Mouse (Mus musculus) gastrocnemius, adult 2 months (tissue): ENCODE data around the gene Itpripl2. TPM values are rescaled to one million over a fixed set of nuclear protein-coding genes. Genes with fewer than 3 reads are reported as not detected.

Source experiments
- DNase-seq: peaks from one replicate; pipeline ENCODE4 v3.0.0; 2022
- H3K27ac ChIP-seq: fragments of 200-600 bp; 2 replicates; pipeline ENCODE4 v1.8.1; 2022; ENCODE audit warnings: mild to moderate bottlenecking
- H3K4me3 ChIP-seq: fragments of 200-600 bp; 2 replicates; pipeline ENCODE4 v1.8.1; 2022; ENCODE audit warnings: mild to moderate bottlenecking, moderate library complexity
- CTCF ChIP-seq: fragments of 200-600 bp; IDR thresholded peaks from 2 replicates; pipeline ENCODE4 v1.8.1; 2022; ENCODE audit warnings: antibody characterized with exemption, mild to moderate bottlenecking, moderate library complexity
- intact Hi-C: fragments of 180-260 bp; cut with DNase I; formaldehyde crosslinking; loops from one replicate; pipeline ENCODE4 v1.15.1; 2025
- long read RNA-seq, 2 experiments: library from polyadenylated mRNA; stranded (forward); transcript quantifications; one replicate each; pipeline ENCODE4 v2.0.0; 2021
- total RNA-seq, 2 experiments: library from RNA; stranded (reverse); gene quantifications; 2 replicates each; pipeline ENCODE4 v1.2.3; 2021

The Itpripl2 gene
- 1 to 10 TPM; 6.3 to 9.9 TPM for total RNA-seq
- long read RNA-seq, experiment 1, full-length matches to known transcripts = 2 of 2 reads
- long read RNA-seq, experiment 1, partial matches to known transcripts = 0 of 2 reads
- long read RNA-seq, experiment 1, other reads (novel, unspliced or antisense) = 0 of 2 reads
- long read RNA-seq, experiment 2 = 0 reads

DNA sequence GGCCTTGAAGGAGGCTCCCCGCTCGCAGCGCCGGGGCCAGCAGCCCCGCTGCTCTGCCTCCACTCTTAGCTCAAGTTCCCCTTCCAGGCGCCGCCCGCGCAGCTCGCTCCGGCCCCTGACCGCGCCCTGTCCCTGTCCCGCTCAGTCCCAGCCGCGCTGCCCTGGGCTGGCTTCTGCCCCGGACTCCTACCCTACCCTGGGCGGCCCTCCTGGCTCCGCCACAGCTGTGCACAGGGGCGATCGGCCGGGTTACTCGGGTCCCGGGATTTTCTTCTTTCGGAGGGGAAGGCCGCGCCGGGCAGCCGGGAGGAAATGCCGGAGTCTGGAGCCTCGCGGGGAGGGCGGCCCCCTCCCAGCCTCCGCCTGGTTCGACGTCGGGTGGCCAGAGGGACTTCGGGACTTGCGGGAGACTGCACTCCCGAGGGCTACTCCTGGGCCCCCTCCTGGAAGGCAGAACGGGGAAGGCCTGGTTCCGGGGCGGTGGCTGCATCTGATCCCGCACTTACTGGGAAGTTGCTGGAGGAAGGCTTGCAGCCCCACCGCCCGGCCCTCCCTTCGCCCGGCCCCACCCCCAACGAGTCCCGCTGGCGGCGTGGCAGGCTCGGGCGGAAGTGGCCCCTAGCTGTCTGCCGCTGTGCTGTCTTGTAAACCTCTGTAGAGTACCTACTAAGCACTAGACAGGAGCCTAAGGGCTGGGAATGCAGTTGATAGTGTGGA is at the start of gene Itpripl2:
Gene Itpripl2 (minus strand): TSS at position 545 of the 717 bp plus-strand sequence.
- TF ChIP-seq CTCF = peak; percentile 10; the same call in 1 of the 2 replicates
- intact Hi-C loops = no loop called here
- H3K4me3 ChIP-seq = peak within 1 kb of the TSS; percentile 94
- H3K27ac ChIP-seq = peak within 1 kb of the TSS; percentile 96
- peak; percentile 91 for DNase-seq

DNA sequence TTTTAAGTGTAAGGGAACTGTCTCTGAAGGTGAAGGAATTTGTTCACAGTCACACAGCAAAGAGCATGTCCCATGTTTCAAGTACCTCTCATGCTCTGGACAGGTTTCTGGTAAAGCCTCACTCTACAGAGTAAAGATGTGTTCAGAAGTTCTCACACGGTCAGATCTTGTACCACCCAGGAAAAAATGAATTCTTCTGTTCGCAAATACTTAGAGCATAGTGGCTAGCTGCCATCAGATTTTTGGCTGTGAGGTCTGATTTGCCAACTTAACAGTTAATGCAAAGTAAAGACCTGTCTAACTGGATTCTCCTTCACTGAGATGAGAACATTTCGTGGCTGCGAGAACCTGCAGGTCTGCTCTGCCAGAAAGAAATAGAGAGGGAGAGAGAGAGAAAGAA is 43.3 kb upstream of the Itpripl2 start:
- intact Hi-C loops = loop anchor here (5.0 kb wide), 1 partner anchor 172 kb away; the partner anchor contains the start of gene Gde1
- Histone ChIP-seq H3K4me3 (no peak overlapping the region), H3K27ac (no peak overlapping the region)
- no peak for TF ChIP-seq CTCF
- DNase-seq = no peak

DNA sequence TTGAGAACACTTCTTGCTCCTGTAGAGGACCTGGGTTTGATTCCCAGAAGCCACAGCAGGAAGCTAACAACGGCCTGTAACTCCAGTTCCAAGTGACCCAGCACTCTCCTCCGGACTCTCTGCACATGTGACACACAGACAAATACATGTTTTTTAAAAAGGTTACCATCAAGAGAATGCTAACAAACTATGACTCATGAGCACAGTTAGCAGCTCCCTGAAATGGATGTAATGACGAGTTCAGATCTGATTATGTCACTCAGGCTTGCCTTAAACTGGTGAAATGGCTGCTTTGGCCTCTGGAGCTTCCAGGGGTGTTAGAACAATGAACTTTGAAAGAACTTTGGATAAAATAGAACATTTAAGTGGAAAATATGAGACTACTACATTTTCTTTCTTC is 42.6 kb upstream of the Itpripl2 start:
- no peak for DNase-seq
- TF ChIP-seq CTCF = no peak
- intact Hi-C loops = no loop called here
- Histone ChIP-seq H3K27ac (peak overlapping the region; percentile 100), H3K4me3 (no peak overlapping the region)

DNA sequence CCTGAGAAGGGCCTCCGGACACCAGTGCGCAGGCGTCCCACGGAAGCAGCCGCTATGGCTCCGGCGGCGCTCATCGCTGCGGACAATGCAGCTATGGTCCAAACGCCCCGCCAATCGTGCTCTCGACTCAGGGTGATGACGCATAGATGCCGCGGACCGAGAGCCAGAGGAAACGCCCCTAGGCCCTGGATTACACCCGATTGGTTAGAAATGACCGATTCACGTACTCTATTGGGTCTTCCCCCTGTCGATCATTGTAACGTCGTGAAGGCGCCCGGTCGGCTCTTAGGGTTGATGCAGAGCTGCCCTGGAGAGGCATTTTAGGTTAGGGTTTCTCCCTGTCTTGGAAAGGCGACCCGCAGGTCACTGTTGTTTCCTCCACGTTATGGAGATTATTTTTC is 41.4 kb upstream of the Itpripl2 start, which contains the start of gene Coq7:
Gene Coq7 (minus strand): TSS at position 179 of the 401 bp plus-strand sequence.
- no peak for TF ChIP-seq CTCF
- H3K27ac ChIP-seq = peak within 1 kb of the TSS; percentile 100
- intact Hi-C loops = loop anchor here (2.0 kb wide), 1 partner anchor 52 kb away; the partner anchor contains the start of gene Tmc7
- H3K4me3 ChIP-seq = peak within 1 kb of the TSS; percentile 80
- peak; percentile 95 for DNase-seq

DNA sequence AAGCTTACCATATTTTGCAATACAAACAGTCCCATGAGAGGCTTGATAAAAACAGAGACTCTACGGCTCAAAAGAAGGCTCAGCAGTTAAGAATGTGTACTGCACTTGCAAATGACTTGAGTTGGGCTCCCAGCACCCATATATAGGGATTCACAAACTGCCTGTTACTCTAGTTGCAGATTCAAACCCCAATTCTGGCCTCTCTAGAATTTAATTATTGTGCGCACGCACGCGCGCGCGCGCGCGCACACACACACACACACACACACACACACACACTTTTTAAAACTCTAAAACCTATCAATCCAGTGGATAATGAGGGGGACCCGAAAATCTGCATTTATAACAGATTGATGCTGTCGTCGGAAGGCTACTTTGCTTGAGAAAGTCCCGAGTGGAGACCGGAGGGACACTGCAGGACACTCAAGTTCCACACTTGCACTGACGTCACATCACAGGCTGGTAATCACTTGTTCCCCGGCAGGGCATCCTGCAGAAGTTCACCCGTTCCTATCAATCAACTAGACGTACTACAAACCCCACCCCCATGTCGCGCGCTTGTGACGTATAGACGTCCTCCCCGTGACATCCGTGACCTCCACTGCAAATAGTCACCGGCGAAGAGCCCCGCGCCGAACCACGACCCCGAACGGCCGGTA is 40.9 kb upstream of the Itpripl2 start:
- Histone ChIP-seq H3K4me3 (peak overlapping the region; percentile 80), H3K27ac (peak overlapping the region; percentile 100)
- DNase-seq = peak; percentile 98
- intact Hi-C loops = loop anchor here (2.0 kb wide), 1 partner anchor 52 kb away; the partner anchor contains the start of gene Tmc7
- no peak for TF ChIP-seq CTCF

DNA sequence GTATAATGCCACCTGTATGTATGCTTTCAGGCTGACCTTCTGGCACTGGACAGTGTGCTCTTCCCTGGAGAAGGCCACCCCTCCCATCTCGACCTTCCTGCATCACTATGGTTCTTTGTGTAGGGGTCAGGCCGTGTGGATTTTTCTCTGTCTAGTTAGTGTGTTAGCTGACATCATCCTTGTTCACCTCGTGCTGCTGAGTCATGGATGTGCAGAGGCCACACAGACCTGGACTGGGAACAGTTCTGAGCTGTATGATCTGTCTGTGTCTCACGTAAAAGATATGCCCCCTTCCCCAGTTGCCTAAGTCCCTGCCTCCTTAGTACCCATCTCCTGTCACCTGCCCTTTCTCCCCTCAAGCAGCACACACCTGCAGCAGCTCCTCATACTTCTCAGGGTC is 35.2 kb upstream of the Itpripl2 start:
- DNase-seq = no peak
- Histone ChIP-seq H3K4me3 (no peak overlapping the region), H3K27ac (no peak overlapping the region)
- intact Hi-C loops = no loop called here
- TF ChIP-seq CTCF = no peak

DNA sequence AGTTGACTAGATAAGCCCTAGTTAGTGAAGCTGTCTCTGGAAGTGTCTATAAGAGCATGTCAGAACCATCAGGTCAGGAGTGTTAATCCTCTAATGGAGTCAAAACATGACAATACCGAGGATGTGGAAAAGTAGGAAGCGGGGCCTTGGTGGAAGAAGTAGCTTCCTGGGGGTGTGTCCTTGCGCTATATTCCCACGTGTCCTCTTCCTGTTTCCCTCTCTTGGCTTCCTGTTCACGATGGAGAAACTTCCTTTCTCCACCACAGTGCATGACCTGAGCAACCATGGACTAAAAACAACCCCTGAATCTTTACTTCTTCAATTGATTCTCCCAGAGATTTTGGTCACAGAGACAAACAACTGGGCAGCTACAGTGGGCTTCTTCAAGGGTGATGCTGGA is 30.3 kb upstream of the Itpripl2 start:
- no peak for DNase-seq
- TF ChIP-seq CTCF = no peak
- intact Hi-C loops = no loop called here
- Histone ChIP-seq H3K27ac (no peak overlapping the region), H3K4me3 (no peak overlapping the region)

DNA sequence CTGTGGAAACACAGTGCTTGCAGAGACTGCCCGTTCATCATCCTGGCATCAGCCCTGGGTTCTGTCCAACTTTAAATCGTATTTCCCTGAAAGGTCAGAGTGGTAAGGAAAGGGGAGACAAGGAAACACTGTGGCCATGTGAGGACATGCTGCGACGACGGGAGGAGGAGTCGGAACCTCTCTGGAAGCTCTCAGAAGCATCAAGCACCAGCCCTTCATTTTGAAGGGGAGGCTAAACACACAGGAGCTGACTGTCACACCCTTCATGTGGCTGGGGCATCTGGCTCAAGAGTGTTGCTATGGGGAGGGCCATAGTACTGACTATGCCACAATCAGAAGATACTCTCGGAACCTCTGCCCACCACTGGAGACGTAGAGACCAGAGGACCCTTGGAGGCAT is 27.9 kb upstream of the Itpripl2 start:
- intact Hi-C loops = no loop called here
- Histone ChIP-seq H3K4me3 (no peak overlapping the region), H3K27ac (no peak overlapping the region)
- no peak for DNase-seq
- TF ChIP-seq CTCF = no peak

DNA sequence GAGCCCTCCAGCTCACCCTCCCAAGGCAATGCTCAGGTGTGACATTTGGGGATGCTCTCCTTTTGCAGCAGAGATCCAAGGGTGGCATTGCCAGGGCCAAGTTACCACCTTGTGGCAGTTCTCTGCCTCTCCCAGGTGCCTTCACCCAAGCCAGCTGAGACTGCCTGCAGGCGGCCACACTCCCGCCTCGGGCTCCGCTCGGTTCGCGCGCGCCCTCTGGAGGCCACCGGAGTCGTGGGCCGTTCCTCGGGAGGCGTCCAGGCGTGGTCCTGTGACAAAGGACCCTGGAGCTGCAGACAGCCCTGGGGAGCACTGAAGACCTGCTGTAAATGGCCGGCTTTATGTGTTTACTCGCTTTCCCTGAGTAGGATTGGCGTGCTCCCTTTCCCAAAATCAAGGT is 26.9 kb upstream of the Itpripl2 start:
- peak; percentile 98; the same call in 1 of the 2 replicates for TF ChIP-seq CTCF
- intact Hi-C loops = loop anchor here (1.0 kb wide), 2 partner anchors 70 to 214 kb away; partner anchors contain the start of gene Syt17

DNA sequence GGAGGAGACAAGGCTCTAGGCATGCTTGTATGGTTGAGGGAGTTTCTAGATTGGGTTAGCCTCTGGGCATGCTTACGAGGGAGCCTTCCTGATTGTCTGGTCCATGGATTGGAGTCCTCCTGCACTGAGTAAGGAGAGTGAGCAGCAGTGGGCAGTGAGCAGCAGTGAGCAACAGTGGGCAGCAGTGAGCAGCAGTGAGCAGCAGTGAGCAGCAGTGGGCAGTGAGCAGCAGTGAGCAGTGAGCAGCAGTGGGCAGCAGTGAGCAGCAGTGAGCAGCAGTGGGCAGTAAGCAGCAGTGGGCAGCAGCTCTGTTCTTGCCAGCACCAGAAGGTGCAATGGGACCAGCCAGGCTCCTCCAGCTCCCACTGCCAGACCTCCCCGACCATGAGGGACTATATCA is 26.0 kb upstream of the Itpripl2 start:
- Histone ChIP-seq H3K27ac (no peak overlapping the region), H3K4me3 (no peak overlapping the region)
- TF ChIP-seq CTCF = peak; percentile 31; the same call in 1 of the 2 replicates
- intact Hi-C loops = loop anchor here (1.0 kb wide), 2 partner anchors 70 to 214 kb away; partner anchors contain the start of gene Syt17
- no peak for DNase-seq

More for the DNA sequence above, 26.9 kb upstream of the Itpripl2 start:
- no peak overlapping the region for H3K4me3 ChIP-seq
- peak; percentile 88 for DNase-seq
- no peak overlapping the region for H3K27ac ChIP-seq

DNA sequence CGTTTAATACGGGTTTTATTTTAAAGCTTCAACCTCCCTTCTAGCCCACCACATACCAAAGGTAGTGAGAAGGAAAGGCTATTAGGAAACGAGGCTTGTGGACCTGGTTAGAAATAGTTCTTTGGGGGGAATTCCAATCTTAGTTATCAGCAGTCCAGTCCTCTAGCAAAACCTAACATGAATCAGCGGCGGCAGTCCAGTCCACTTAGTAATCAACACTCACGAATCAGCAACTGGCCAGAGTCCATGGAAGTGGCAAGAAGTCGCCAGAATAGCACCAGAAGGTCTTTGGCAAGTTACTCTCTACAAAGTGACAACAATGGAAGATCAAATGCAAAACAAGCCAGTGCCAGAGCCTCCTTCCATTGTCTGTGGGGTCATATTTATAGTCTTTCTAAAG is 16.8 kb upstream of the Itpripl2 start:
- no peak for DNase-seq
- intact Hi-C loops = loop anchor here (5.0 kb wide), 1 partner anchor 191 kb away; no protein-coding TSS in a partner anchor
- Histone ChIP-seq H3K27ac (no peak overlapping the region), H3K4me3 (no peak overlapping the region)
- TF ChIP-seq CTCF = no peak

DNA sequence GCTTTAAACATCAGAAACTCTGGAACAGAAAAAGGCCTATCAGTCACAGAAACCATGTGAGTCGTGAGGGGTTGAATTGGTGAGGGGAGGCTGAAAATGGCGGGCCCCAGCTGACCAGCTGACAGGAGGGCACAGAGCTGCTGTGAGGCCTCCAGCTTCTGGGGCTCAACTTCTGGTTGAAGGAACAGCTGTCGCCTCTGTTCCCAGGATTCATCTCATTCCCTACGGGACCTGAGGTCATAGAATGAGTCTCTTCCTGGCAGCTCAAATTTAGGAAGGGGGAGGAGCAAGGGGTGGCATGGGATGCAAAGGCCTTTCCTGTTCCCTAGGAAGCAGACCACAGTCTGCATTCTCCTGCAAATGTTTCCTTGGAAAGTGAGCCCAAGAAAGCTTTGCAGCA is 12.1 kb upstream of the Itpripl2 start:
- no peak overlapping the region for H3K4me3 ChIP-seq
- no peak for TF ChIP-seq CTCF
- no peak for DNase-seq
- H3K27ac ChIP-seq = no peak overlapping the region
- intact Hi-C loops = no loop called here

DNA sequence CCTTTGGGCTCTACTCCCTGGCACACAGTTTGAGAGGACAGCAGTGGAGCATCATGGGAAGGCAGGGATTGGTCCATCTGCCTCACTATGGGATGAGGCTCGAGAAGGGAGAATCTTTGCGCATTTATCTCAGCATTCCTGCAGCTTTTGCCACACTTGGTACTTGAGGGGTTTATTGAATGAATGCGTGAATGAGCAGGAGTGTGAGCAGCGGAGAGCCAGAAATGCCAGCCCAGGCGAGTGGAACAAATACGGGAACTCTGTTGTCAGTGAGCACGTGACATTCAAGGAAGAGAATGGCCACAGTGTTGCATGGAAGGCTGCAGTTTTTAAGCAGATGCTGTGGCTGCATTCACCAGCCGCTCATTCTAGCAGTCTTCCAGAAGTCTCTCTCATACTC is 10.6 kb upstream of the Itpripl2 start:
- DNase-seq = no peak
- no peak overlapping the region for H3K4me3 ChIP-seq
- H3K27ac ChIP-seq = no peak overlapping the region
- no peak for TF ChIP-seq CTCF
- intact Hi-C loops = no loop called here
